Mouse (Mus musculus): ENCODE results near the gene Tcf15.
A peak's percentile ranks its signal among the peaks of the same experiment; 100 is the strongest.

The Tcf15 gene

GRCm38 (mm10) chr2:152174861-152175260, 31.5 kb downstream of the Tcf15 start:
- no peak for DNase-seq (ENCODE audit: low read depth, low spot score)

DNA sequence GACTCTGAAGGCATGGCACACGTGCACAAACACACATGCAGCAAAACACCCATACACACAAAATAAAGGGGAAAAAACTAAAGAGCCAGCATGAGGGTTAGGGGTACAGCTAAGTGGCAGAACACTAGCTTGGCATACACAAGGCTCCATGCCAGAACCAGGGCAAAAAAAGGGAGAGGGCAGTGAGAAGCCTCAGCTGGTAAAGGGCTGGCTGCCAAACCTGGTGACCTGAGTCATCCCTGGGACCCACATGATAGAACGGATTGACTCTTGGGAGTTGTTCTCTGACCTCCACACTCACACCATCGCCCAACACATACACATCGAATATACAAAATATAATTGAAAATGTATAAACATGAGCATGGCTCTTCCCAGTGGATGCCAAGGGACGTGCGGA, 33.3 kb downstream of the Tcf15 start:
- no peak for DNase-seq (ENCODE audit: low read depth, low spot score)

GRCm38 (mm10) chr2:152177162-152177805, 33.9 kb downstream of the Tcf15 start:
- no peak for DNase-seq (ENCODE audit: low read depth, low spot score)

- DNase-seq (ENCODE audit: low read depth, low spot score), result no peak
These were observed 34.4 kb downstream of the Tcf15 start for GRCm38 (mm10) chr2:152177806-152178170.

DNA sequence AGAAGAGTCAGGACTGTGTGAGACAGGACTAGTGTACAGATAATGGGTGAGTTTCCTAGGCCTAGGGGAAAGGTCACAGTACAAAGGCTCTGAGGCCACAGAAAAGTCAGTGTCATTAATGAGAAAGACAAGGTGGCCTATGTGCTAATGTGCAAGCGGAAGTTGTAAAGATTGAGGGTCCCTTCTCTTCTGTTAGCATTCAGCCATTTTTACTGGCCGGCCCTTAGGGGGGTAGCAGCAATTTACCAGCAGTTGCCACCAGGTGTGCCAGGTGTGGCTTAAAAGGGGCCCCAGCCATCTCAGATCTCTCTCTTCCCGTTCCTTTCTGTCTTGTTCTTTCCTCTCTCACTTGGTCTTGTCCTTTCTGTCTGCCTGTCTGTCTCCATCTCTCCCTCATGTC, 35.0 kb downstream of the Tcf15 start:
- no peak for DNase-seq (ENCODE audit: low read depth, low spot score)

- no peak for DNase-seq (ENCODE audit: low read depth, low spot score)
These were observed 35.9 kb downstream of the Tcf15 start for GRCm38 (mm10) chr2:152179301-152179700.

DNA sequence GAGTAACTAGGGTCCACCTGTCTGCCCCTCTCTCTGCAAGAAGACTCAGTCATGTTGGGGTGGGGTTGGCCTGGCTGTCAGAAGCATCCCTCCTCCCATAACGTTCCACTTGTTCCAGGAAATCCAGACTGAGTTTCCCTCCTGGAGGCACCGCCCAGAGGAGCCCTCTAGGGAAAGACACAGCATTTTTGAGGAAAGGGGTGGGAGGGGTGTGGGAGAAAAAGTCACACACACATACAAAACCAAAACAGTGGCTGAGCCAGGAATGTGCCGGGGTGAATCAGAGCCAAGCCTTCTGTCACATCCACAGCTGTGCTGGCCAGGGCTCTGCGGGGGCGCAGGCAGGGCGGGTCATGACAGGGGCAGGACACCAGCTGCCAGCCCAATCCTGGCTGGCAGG, 37.0 kb downstream of the Tcf15 start:
- DNase-seq (ENCODE audit: low read depth, low spot score), result no peak

GRCm38 (mm10) chr2:152187132-152187531, 43.8 kb downstream of the Tcf15 start:
- DNase-seq (ENCODE audit: low read depth, low spot score), result no peak

GRCm38 (mm10) chr2:152189213-152189612, 45.9 kb downstream of the Tcf15 start:
- no peak for DNase-seq (ENCODE audit: low read depth, low spot score)

DNA sequence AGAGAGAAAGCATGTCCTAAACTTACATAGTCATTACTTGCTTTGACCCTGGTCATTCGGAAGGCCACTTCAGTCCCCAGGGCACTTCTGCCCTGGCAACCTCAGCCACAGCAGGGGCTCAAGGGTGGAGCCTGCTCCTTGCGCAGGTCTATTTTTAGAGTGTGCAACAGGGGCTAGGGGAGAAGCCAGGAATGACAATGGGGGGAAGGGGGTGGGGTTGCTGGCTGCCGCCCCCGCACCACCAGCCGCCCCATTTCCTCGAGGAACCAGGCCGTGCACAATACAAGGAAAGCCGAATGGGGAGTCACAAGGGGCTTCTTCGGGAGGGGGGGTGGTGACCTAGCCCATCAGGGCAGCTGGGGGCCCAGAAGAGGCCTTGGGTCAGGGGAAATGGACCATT, 46.3 kb downstream of the Tcf15 start:
- no peak for DNase-seq (ENCODE audit: low read depth, low spot score)

DNA sequence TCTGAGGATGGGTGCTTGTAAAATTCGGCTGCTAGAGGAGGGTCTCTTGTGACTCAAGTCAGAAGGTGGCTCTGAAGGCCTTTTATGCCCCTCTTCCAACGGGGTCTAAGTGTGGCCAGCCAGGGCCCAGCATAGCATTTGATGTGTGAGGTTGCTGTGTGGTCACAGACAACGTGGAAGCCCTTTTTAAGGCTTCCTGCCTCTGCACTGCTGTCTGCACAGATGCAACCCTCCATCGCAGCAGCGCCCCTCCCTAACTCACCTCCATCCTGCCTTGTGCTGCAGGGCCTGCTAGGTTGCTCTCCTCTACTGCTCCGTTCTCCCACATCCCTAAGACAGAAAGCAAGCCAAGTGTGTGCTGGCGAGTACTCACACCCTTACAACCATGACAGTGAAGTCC, 46.8 kb downstream of the Tcf15 start:
- no peak for DNase-seq (ENCODE audit: low read depth, low spot score)

DNA sequence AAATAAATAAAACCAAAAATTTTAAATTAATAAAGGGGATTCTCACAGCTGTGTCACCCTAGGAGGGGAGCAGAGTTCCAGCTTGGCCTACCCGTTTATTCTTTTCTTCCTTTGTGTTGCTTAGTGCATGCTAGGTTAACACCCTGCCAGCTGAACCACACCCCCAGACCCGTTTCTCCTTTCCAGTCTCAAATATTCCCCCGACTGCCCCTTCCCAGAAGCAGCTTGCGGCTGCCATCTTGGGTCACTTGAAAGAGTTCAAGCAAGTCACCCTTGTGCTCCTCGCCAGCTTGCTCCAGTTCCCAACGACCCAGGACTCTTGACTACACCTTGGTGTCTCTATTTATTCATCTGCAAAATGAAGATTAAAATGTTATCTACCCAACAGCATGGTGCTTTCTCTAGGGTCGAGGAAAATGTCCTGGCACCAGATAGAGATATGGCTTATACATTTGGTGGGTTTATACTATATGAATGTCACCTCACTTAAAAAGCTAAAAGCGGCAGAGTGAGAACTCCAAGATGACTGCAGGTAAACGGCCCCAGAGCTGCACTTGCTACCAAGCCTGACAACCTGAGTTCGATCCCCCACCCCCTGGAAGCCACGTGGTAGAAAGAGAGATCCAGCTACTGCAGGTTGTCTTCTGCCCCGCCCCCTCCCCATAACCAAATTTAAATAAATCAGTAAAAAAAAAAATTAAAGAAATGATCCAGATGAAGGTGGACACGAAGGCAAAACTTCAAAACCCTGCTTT, 49.4 kb downstream of the Tcf15 start:
- DNase-seq (ENCODE audit: low read depth, low spot score), result no peak

- no peak for DNase-seq (ENCODE audit: low read depth, low spot score)
These were observed 50.0 kb downstream of the Tcf15 start for GRCm38 (mm10) chr2:152193346-152193710.

- no peak for DNase-seq (ENCODE audit: low read depth, low spot score)
These were observed 51.2 kb downstream of the Tcf15 start for GRCm38 (mm10) chr2:152194586-152194985.

- DNase-seq (ENCODE audit: low read depth, low spot score), result no peak
These were observed 53.5 kb downstream of the Tcf15 start for GRCm38 (mm10) chr2:152196896-152197295.

DNA sequence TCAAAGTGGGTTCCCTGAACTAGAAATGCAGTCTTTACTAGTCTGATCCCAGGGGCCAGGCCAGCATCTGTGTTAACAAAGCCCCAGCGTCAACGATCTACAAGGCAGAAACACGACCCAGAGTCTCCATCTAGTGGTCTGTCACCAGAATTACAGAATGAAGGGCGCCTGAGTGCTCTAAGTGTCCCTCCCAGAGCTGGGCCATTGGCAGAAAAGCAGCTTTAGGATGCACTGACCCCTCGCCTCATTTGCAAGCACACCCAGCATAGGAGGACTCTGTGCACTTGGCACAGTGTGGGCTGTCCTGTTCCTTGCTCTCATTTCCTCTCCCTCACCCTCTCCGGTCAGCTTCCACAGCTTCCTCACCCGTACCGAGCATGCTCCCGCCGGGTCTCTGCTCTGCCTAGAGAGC, 53.9 kb downstream of the Tcf15 start:
- peak; percentile 79 for DNase-seq (ENCODE audit: low read depth, low spot score)

Data from embryo, embryonic 11.5 days (tissue).